Mouse (Mus musculus) megakaryocyte progenitor cell, adult 5-6 weeks (primary cell): ENCODE results near the gene Pnp. TPM values are rescaled to one million over a fixed set of nuclear protein-coding genes. Genes with fewer than 3 reads are reported as not detected.
"Not testable (repeated sequence)": the region's sequence is repeated elsewhere in the genome, so short reads cannot be mapped to it uniquely, and the experiment has no call there.

ENCODE experiments used
- ATAC-seq: replicated peaks from 2 replicates; pipeline ENCODE4 v1.8.0; 2016; ENCODE audit warnings: mild to moderate bottlenecking, moderate TSS enrichment, inconsistent platforms; ENCODE audit not compliant: poor library complexity
- total RNA-seq, 2 experiments: library from RNA; stranded (forward) in 1 of 2; stranded (reverse) in 1 of 2; fragments of 157-497, 149-512 nt in 1 of 2; fragments of 200-1000 nt in 1 of 2; gene quantifications; 2 replicates each; pipeline versions ENCODE4 v1.2.3 to v1.2.4; 2015 to 2017

Gene Pnp
- total RNA-seq, 2 experiments from 2014 or later: 203 to 388 TPM

GRCm38 (mm10) chr14:50929951-50930350 is 931 bp upstream of the Pnp start:
- no peak for ATAC-seq

DNA sequence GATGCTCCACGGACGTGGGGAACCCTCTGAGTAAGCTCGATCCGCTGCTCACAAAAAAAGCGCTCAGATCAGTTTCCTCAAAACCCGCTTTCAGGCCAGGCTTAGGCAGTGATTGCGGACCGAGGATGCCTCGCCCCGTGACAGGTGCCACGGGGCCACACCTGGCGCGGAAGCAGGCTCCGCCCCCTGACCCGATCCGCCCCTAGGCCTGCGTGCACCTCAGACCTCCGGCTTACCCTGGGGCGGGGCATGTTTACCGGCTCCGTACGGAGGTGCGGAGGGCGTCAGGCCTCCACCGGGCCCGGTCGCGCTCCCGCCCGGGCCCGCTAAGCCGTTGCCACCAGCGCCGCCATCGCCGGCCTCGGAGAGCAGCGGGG is 517 bp upstream of the Pnp start:
- 0 out of 2 replicates have a peak, but pooled peaks have one; percentile 7 for ATAC-seq

GRCm38 (mm10) chr14:50931493-50932020 is 675 bp downstream of the Pnp start:
- ATAC-seq: no peak; the same call in 1 of the 2 replicates

DNA sequence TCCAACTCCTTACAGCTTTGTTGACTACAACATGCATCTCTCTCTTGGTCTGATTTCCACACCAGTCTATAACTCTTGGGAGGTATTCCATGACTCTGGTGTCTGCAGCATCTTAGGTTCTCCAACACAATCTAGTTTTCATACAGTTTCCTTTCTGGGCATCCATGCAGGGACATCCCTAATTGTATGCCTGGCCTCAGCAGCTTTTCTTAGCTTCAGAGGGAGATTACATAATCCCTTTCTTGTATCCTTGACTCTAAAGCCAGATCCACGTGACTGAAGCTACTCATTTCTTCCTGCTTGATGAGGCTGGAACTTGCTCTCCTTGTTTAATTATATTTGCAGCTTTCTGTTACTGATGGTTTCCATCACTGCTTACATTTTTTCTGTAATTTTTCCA is 5.8 kb downstream of the Pnp start:
- no peak for ATAC-seq

DNA sequence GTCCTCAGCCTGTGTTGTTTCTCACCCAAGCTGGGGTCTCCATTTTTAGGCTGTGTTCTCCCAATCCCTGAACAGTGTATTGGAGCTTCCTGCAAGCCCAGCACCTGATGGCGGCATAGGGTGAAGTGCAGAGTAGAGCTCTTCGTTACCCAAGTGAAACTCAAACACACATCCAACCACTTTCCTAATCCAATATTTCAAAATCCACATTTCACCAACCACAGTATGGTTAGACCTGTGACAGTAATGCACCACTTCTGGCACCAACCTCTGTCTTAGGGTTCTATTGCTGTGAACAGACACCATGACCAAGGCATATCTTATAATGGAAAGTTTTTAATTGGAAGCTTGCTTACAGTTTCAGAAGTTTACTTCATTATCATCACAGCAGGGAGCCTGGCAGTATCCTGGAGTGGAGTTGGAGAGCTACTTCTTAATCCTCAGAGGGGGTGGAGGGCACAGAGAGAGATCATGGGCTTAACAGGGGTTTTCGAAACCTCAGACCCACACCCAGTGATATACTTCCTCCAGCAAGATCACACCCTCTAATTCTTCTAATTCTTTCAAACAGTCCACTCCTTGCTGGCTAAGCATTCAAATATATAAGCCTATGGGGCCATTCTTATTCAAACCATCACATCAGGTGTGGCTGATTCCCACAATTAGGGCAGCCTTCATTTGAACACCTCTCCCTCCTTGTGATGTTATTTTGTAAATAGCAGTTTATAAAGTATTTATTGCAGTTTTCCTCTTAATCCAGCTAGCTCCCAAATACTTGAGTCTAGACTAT is 7.4 kb downstream of the Pnp start:
- ATAC-seq: peak; percentile 62

- ATAC-seq: peak; percentile 83
These were observed 8.1 kb downstream of the Pnp start for GRCm38 (mm10) chr14:50938940-50939339.

GRCm38 (mm10) chr14:50943932-50944667 is 13.2 kb downstream of the Pnp start, which contains the start of gene Gm49342:
Gene Gm49342 (plus strand): TSS chr14:50944517.
- peak; percentile 83 for ATAC-seq

DNA sequence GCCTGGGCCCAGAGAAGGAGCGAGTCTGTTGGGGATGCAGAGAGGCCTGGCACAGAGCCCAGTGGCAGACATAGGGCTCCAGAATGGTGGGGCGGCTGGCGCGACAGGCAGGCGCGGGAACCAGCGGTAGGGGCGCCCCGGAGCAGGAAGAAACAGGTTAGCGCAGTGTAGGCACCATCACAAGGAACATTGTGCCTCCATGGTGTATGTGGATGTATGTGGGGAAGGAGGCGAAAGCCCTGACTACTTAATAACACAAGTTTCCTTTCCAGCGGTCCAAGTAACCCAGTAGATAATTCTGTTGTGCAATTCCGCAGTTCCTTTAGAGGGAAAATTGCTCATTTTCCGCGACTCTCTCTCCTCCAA is 13.8 kb downstream of the Pnp start:
- peak; percentile 69 for ATAC-seq

DNA sequence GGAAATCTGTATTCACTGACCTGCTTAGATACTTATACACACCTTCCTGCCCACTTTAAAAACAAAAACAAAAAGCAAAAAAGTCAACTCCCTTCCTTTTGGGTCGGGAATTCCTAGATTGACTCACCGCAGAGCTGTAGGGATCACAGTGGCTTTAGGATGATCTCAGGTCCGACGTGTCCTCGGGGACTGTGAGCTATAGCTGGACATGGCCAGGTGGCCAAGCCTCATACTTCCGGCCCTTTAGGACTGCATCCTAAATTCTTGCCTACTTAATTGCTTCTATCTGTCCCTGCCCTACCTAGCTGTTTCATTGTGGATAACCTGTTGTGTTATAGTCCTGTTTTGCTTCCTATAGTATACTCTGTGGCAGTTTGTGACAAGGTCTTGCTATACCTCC is 14.2 kb downstream of the Pnp start:
- not testable (repeated sequence) for ATAC-seq

DNA sequence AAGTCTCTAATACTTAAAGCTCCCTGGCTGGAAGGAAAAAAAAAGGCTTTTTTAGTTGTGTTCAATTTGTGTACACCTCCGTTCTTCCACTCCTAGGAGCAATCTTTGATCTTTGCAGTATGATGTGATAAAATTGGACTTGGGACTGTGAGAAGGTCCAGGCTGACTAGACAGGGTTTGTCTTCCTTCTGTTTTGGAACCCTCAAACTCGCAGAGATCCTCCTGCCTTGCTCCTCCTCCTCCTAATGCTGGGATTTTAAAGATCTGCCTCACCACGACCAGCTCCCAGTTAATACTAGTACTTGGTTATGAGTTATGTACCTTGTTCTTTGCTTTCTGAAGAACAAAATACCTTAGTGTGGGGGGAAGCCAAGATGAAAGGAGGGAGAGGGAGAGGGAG is 14.6 kb downstream of the Pnp start:
- not testable (repeated sequence) for ATAC-seq

DNA sequence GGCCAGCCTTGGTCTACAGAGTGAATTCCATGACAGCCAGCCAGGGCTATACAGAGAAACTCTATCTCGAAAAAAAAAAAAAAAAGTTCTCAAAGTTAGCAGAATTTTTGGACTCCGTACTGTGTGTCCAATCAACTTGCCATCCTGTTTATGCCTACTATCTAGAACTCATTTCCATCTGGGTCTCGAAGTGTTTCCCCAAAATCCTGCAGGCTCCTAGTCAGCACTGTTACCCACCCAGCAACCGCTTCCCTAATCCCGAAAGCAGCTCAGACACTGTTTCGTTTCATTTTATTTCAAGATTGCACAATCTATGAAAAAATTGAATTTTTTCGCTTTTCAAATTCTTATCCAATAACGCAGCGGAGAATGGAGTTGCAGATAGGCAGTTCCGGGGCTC is 24.6 kb downstream of the Pnp start:
- ATAC-seq: peak; percentile 16

DNA sequence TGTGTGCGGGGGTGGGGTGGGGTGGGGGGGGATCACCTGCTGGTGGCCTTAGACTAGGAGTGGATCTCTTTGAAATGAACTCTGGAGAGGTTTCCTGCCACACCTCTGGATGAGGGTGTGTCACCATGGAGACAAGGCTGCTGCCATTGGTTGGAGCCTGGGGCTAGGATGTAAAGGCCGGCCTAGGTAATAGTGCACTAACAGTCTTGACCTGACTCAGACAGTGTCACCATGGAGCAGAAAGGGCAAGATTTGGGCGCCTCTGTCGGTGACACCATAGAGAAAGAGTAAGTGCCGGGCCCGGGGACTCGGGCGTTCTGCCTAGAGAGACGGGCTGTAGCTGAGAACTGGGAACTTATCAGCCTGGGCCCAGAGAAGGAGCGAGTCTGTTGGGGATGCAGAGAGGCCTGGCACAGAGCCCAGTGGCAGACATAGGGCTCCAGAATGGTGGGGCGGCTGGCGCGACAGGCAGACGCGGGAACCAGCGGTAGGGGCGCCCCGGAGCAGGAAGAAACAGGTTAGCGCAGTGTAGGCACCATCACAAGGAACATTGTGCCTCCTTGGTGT is 25.1 kb downstream of the Pnp start, which contains the start of gene Pnp2:
Gene Pnp2 (plus strand): TSS at position 51 of the 567 bp plus-strand sequence.
- ATAC-seq: peak; percentile 68

- not testable (repeated sequence) for ATAC-seq
These were observed 25.8 kb downstream of the Pnp start for GRCm38 (mm10) chr14:50956724-50957123.

- ATAC-seq: not testable (repeated sequence)
These were observed 26.3 kb downstream of the Pnp start for GRCm38 (mm10) chr14:50957146-50957545.

DNA sequence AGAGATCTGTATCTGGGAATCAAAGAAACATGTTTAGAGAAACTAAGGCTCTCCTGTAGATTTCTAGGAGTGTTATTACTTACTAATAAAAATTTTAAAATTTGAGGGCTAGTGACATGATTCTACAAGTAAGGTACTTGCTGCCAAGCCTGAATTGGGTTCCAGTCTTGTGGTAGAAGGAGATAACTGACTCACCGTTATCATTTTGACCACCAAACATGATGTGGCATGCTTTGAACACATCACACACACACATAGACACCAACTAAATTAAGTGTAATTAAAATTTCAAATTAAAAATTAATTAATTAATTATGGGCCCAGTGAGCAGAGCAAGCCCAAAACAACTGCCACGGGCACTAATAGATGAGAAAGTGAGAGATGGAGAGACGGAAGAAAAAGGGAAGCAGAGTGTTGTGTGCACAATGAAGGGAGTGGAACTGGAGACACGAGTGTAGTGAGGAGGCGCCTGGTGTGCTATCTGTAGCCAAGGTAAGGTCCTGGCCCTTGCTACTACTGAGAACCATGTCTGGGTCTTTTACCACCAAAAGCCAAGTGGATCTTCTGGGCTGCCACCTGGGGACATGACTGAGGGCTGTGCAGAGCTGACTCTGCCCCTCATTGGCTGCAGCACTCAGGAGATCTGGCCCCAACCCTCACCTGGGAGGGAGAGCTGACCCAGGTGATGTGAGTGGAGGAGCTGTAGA is 27.6 kb downstream of the Pnp start:
- ATAC-seq: peak; percentile 23

- no peak for ATAC-seq
These were observed 37.5 kb downstream of the Pnp start for GRCm38 (mm10) chr14:50968216-50968980.

DNA sequence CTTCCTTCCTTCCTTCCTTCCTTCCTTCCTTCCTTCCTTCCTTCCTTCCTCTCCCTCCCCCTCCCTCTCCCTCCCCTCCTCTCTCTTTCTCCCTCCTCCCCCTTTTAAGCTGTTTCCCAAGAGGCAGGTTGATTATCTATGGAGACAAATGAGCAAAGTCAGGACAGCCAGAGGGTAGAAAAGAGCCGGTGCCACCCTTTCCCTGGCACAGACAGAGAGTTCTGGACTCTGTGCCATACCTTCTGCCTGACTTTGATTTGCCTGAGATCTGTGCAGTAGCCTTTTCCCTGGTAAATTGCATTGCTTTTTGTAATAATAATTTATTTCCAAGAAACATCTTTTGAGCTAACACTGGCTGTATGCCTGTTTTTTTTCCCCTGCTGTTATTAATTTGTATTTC is 38.2 kb downstream of the Pnp start:
- no peak for ATAC-seq

DNA sequence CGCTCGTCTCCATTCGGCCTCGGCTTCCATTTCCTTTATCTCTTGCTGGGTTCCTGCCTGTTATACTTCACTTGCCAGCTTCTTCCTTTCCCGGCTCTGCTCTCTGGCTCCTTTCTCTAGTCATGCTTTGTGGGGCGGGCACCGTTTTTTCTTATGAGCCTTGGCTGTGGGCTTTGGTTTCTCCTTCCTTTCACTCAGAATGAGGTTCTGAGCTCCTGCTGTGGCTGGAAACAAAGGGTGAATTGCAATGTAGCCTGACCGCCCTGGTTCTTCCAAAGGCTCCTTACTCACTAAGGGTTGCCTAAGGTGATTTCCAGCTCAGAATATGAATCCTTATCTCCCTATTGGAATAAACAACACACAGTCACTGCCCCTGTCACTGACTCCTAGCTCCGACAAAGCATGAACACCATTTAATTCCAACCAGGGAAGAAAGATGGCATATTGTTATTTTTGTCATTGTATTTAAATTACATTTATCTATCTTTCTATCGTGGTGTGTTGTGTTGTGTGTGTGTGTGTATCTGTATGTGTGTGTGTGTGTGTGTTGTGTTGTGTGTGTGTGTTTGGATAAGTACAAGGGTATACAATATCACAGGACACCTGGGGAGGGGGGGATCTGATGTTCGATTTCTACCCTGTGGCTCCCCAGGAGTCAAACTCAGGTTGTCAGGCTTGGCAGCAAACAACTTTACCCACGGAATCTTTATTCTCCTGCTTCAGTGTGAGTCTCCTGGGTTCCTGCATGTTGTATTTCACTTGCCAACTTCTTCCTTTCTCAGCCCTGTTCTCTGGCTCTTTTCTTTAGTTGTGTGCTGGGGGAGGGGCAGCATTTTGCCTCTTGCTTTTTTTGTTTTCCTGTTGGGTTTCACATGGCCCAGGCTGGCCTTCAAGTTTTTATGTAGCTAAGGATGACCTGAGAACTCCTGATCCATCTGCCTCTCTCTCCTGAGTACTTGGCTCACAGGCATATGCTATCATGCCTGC is 39.0 kb downstream of the Pnp start:
- ATAC-seq: peak; percentile 49

GRCm38 (mm10) chr14:50970822-50971221 is 39.9 kb downstream of the Pnp start:
- ATAC-seq: peak; percentile 50
